9 mouse cellular contexts compared by ENCODE assay signal in genomic region chr1:88301121-88302014, GRCm38 (mm10). TPM values are rescaled to one million over a fixed set of nuclear protein-coding genes. Genes with fewer than 3 reads are reported as not detected.
DNase-seq lines count a peak whose midpoint lies in the region; ATAC-seq and TF ChIP-seq lines count a peak whose summit lies in the region.
"Had no signal": no experiment of that assay in that cellular context is flagged by ENCODE, and none has a peak within 500 bp of the region (broad histone marks: within the 10 kb centered on the region; RNA-seq: fewer than 3 reads in every experiment).

No protein-coding gene starts in this region.

- H3K4me3 ChIP-seq in midbrain, embryonic 10.5 days, result no peak overlapping the region
- H3K4me3 ChIP-seq in midbrain, embryonic 15.5 days, result no peak overlapping the region
- H3K4me3 ChIP-seq in embryonic facial prominence, embryonic 11.5 days (ENCODE audit: low read depth, low read length), result no peak overlapping the region
- no peak overlapping the region for H3K4me3 ChIP-seq in limb, embryonic 14.5 days (replicated peaks; ENCODE audit: low read length)
- no peak overlapping the region for H3K4me3 ChIP-seq in stomach, embryonic 16.5 days (replicated peaks; ENCODE audit: low read length)
- H3K4me3 ChIP-seq: myocyte had no signal

- 69% methylated on average over 9 of the region's 9 CpGs for WGBS in midbrain, embryonic 10.5 days
- 69% methylated on average over 9 of the region's 9 CpGs for WGBS in midbrain, embryonic 15.5 days
- WGBS in embryonic facial prominence, embryonic 11.5 days, result 70% methylated on average over 9 of the region's 9 CpGs
- 69% methylated on average over 9 of the region's 9 CpGs for WGBS in limb, embryonic 14.5 days
- WGBS in stomach, embryonic 16.5 days, result 65% methylated on average over 9 of the region's 9 CpGs

- H3K9ac ChIP-seq in midbrain, embryonic 15.5 days, result no peak overlapping the region
- H3K9ac ChIP-seq in embryonic facial prominence, embryonic 11.5 days (replicated peaks; ENCODE audit: low read length), result no peak overlapping the region
- no peak overlapping the region for H3K9ac ChIP-seq in limb, embryonic 14.5 days (ENCODE audit: low read depth, low read length, severe bottlenecking)
- no peak overlapping the region for H3K9ac ChIP-seq in stomach, embryonic 16.5 days (ENCODE audit: low read length)

- peak; percentile 28 for DNase-seq in midbrain, embryonic 10.5 days (ENCODE audit: low spot score)
- DNase-seq in embryonic facial prominence, embryonic 11.5 days (ENCODE audit: low spot score), result peak; percentile 39
- DNase-seq in limb, embryonic 14.5 days (ENCODE audit: low spot score), result peak; percentile 11
- no peak for DNase-seq in left cerebral cortex, postnatal 4 days
- no peak for DNase-seq in heart, adult 9 months (ENCODE audit: low spot score in 2 of 2)
- DNase-seq in heart, adult 18-20 months, result no peak

- ATAC-seq in midbrain, embryonic 15.5 days (replicated peaks), result no peak
- ATAC-seq in embryonic facial prominence, embryonic 11.5 days (replicated peaks; ENCODE audit: insufficient number of reproducible peaks, low FRiP score, low TSS enrichment, low read depth), result peak; percentile 14; the same call in 1 of the 2 replicates
- no peak for ATAC-seq in limb, embryonic 14.5 days (ENCODE audit: low FRiP score, low read depth)
- 0 out of 2 replicates have a peak, but pooled peaks have one; percentile 0 for ATAC-seq in stomach, embryonic 16.5 days (ENCODE audit: insufficient read depth, low FRiP score)

- intact Hi-C loops in left cerebral cortex, postnatal 4 days (cut with DNase I), result no loop called here

- no peaks in the 10 kb centered on the region for H3K27me3 ChIP-seq in midbrain, embryonic 10.5 days (ENCODE audit: low read depth, poor library complexity, severe bottlenecking)
- H3K27me3 ChIP-seq in midbrain, embryonic 15.5 days (replicated peaks), result no peaks in the 10 kb centered on the region
- no peaks in the 10 kb centered on the region for H3K27me3 ChIP-seq in embryonic facial prominence, embryonic 11.5 days (ENCODE audit: control insufficient read depth, insufficient read depth, low read length)
- no peaks in the 10 kb centered on the region for H3K27me3 ChIP-seq in limb, embryonic 14.5 days (ENCODE audit: control insufficient read depth, insufficient read depth, low read length)
- no peaks in the 10 kb centered on the region for H3K27me3 ChIP-seq in stomach, embryonic 16.5 days (ENCODE audit: control insufficient read depth, insufficient read depth, low read length)

- H3K27ac ChIP-seq in midbrain, embryonic 10.5 days (replicated peaks), result no peak overlapping the region
- no peak overlapping the region for H3K27ac ChIP-seq in midbrain, embryonic 15.5 days
- no peak overlapping the region for H3K27ac ChIP-seq in embryonic facial prominence, embryonic 11.5 days (replicated peaks; ENCODE audit: low read depth, low read length)
- no peak overlapping the region for H3K27ac ChIP-seq in limb, embryonic 14.5 days (replicated peaks; ENCODE audit: low read depth, low read length)
- H3K27ac ChIP-seq in stomach, embryonic 16.5 days (ENCODE audit: low read length), result no peak overlapping the region

- H3K9me3 ChIP-seq in midbrain, embryonic 10.5 days (replicated peaks), result peaks cover 97% of the 10 kb centered on the region
- peaks cover 78% of the 10 kb centered on the region for H3K9me3 ChIP-seq in midbrain, embryonic 15.5 days
- H3K9me3 ChIP-seq in embryonic facial prominence, embryonic 11.5 days (replicated peaks; ENCODE audit: control insufficient read depth, low read length), result peaks cover 68% of the 10 kb centered on the region
- peaks cover 87% of the 10 kb centered on the region for H3K9me3 ChIP-seq in limb, embryonic 14.5 days (ENCODE audit: control insufficient read depth, low read length)
- peaks cover 33% of the 10 kb centered on the region for H3K9me3 ChIP-seq in stomach, embryonic 16.5 days (replicated peaks; ENCODE audit: control insufficient read depth, low read length)

- H3K36me3 ChIP-seq in midbrain, embryonic 10.5 days, result no peaks in the 10 kb centered on the region
- H3K36me3 ChIP-seq in midbrain, embryonic 15.5 days (replicated peaks), result no peaks in the 10 kb centered on the region
- no peaks in the 10 kb centered on the region for H3K36me3 ChIP-seq in embryonic facial prominence, embryonic 11.5 days (replicated peaks; ENCODE audit: control insufficient read depth, insufficient read depth, low read depth, low read length)
- no peaks in the 10 kb centered on the region for H3K36me3 ChIP-seq in limb, embryonic 14.5 days (ENCODE audit: control insufficient read depth, insufficient read depth, low read length)
- H3K36me3 ChIP-seq in stomach, embryonic 16.5 days (ENCODE audit: control insufficient read depth, insufficient read depth, low read length), result no peaks in the 10 kb centered on the region

- H3K4me1 ChIP-seq in midbrain, embryonic 10.5 days, result no peaks in the 10 kb centered on the region
- no peaks in the 10 kb centered on the region for H3K4me1 ChIP-seq in midbrain, embryonic 15.5 days
- no peaks in the 10 kb centered on the region for H3K4me1 ChIP-seq in embryonic facial prominence, embryonic 11.5 days (ENCODE audit: control insufficient read depth, insufficient read depth, low read length)
- no peaks in the 10 kb centered on the region for H3K4me1 ChIP-seq in limb, embryonic 14.5 days (ENCODE audit: control insufficient read depth, insufficient read depth, low read length)
- no peaks in the 10 kb centered on the region for H3K4me1 ChIP-seq in stomach, embryonic 16.5 days (ENCODE audit: control insufficient read depth, insufficient read depth, low read length)

- no peak overlapping the region for H3K4me2 ChIP-seq in midbrain, embryonic 15.5 days
- H3K4me2 ChIP-seq in embryonic facial prominence, embryonic 11.5 days (ENCODE audit: low read depth, low read length), result no peak overlapping the region
- H3K4me2 ChIP-seq in limb, embryonic 14.5 days (replicated peaks; ENCODE audit: low read depth, low read length, severe bottlenecking), result no peak overlapping the region
- no peak overlapping the region for H3K4me2 ChIP-seq in stomach, embryonic 16.5 days (ENCODE audit: low read depth, low read length)

- no peak for TF ChIP-seq POLR2A in limb, embryonic 14.5 days (IDR thresholded peaks at IDR 0.05; ENCODE audit: borderline replicate concordance, extremely low read depth, insufficient read depth, insufficient read length)

RNA-seq across cellular contexts. Expression of gene Trpm8, which starts 23.9 kb away (rescaled TPM):
- polyA plus RNA-seq in midbrain, embryonic 10.5 days (2016; fragmentation: Nextera tagmentation; extraction: Ambion mirVana), result not detected in 2 replicates
- 0.09 and 0.10 TPM in 2 replicates for polyA plus RNA-seq in midbrain, embryonic 15.5 days (2015; fragmentation: Nextera tagmentation; extraction: Ambion mirVana)
- polyA plus RNA-seq in embryonic facial prominence, embryonic 11.5 days (2014; fragmentation: Nextera tagmentation; extraction: Ambion mirVana), result not detected in 2 replicates
- not detected in 2 replicates for polyA plus RNA-seq in limb, embryonic 14.5 days (2012; rRNA removed)
- polyA plus RNA-seq in limb, embryonic 14.5 days (2014; fragmentation: Nextera tagmentation; extraction: Ambion mirVana), result not detected in 2 replicates
- not detected in 2 replicates for polyA plus RNA-seq in stomach, embryonic 16.5 days (2015; fragmentation: Nextera tagmentation; extraction: Ambion mirVana)
- total RNA-seq in left cerebral cortex, postnatal 4 days (2021), result 1 to 10 TPM in 1 of 2 experiments, under 1 TPM in 1; 0.82 to 1.2 TPM
- not detected for total RNA-seq in heart, adult 18-20 months (2021)

RNA-seq across cellular contexts. Expression of gene Hjurp, which starts 23.9 kb away (rescaled TPM):
- 213 and 222 TPM in 2 replicates for polyA plus RNA-seq in midbrain, embryonic 10.5 days (2016; fragmentation: Nextera tagmentation; extraction: Ambion mirVana)
- 85.4 and 86.4 TPM in 2 replicates for polyA plus RNA-seq in midbrain, embryonic 15.5 days (2015; fragmentation: Nextera tagmentation; extraction: Ambion mirVana)
- polyA plus RNA-seq in embryonic facial prominence, embryonic 11.5 days (2014; fragmentation: Nextera tagmentation; extraction: Ambion mirVana), result 139 and 152 TPM in 2 replicates
- polyA plus RNA-seq in limb, embryonic 14.5 days (2012; rRNA removed), result 277 and 360 TPM in 2 replicates
- polyA plus RNA-seq in limb, embryonic 14.5 days (2014; fragmentation: Nextera tagmentation; extraction: Ambion mirVana), result 139 and 150 TPM in 2 replicates
- polyA plus RNA-seq in stomach, embryonic 16.5 days (2015; fragmentation: Nextera tagmentation; extraction: Ambion mirVana), result 169 and 173 TPM in 2 replicates
- total RNA-seq in left cerebral cortex, postnatal 4 days (2021), result 10 to 100 TPM; 75.3 to 78.8 TPM
- total RNA-seq in heart, adult 18-20 months (2021), result 10 to 100 TPM; 10.6 to 11.0 TPM

Comparison
In these comparisons a context has a peak if more than half of its experiments do, and no peak if none do; other contexts are left out.
1. DNase-seq: peak in midbrain, embryonic 10.5 days (single experiment), embryonic facial prominence, embryonic 11.5 days (single experiment) and limb, embryonic 14.5 days (single experiment); none in left cerebral cortex, postnatal 4 days (single experiment), heart, adult 9 months (0 of 2) and heart, adult 18-20 months (0 of 2).
2. ATAC-seq: peak in embryonic facial prominence, embryonic 11.5 days (single experiment) and stomach, embryonic 16.5 days (single experiment); none in midbrain, embryonic 15.5 days (single experiment) and limb, embryonic 14.5 days (single experiment).